Mouse (Mus musculus) Muller cell, postnatal 12 days (primary cell): ENCODE results near the gene Eif2d.

Experiments
- DNase-seq: peaks from one replicate; pipeline ENCODE4 v3.0.0-alpha.2; 2015; ENCODE audit errors: inconsistent ontology term

Eif2d gene

GRCm38 (mm10) chr1:131213361-131213760 is 60.4 kb downstream of the Eif2d start:
- DNase-seq = no peak

GRCm38 (mm10) chr1:131218933-131219332 is 66.0 kb downstream of the Eif2d start:
- no peak for DNase-seq

- DNase-seq = no peak
Observed at GRCm38 (mm10) chr1:131221822-131222590, 69.0 kb downstream of the Eif2d start.

- DNase-seq = no peak
Observed at GRCm38 (mm10) chr1:131223345-131223744, 70.4 kb downstream of the Eif2d start.

GRCm38 (mm10) chr1:131224848-131225471 is 72.0 kb downstream of the Eif2d start:
- no peak for DNase-seq

GRCm38 (mm10) chr1:131228225-131228624 is 75.2 kb downstream of the Eif2d start:
- DNase-seq = no peak

- no peak for DNase-seq
Observed at GRCm38 (mm10) chr1:131228659-131229058, 75.7 kb downstream of the Eif2d start.

GRCm38 (mm10) chr1:131233527-131233926 is 80.5 kb downstream of the Eif2d start:
- no peak for DNase-seq

GRCm38 (mm10) chr1:131236077-131236476 is 83.1 kb downstream of the Eif2d start:
- no peak for DNase-seq
